Mouse (Mus musculus) effector memory CD4-positive, alpha-beta T cell, adult 7 months (primary cell): ENCODE measurements around the gene Pdzk1. TPM values are rescaled to one million over a fixed set of nuclear protein-coding genes. Genes with fewer than 3 reads are reported as not detected.

Experiments used
- polyA plus RNA-seq: library from polyadenylated mRNA; unstranded; fragments of 100-300 nt; shearing (Covaris generic); gene quantifications from one replicate; pipeline ENCODE4 v1.2.1, GENCODE M21; 2017

The Pdzk1 gene
- 0.88 TPM for polyA plus RNA-seq

GRCm38 (mm10) chr3:96828984-96829383 lies at the start of gene Pdzk1, which contains the start of gene Cd160:
TSS of gene Pdzk1 (plus strand) at chr3:96829284.
TSS of gene Cd160 (minus strand) at chr3:96829351.

GRCm38 (mm10) chr3:96904393-96904792 lies 75.3 kb downstream of the Pdzk1 start, which contains the start of gene Gja5:
TSS of gene Gja5 (plus strand) at chr3:96904693.

GRCm38 (mm10) chr3:96904851-96905541 lies 75.9 kb downstream of the Pdzk1 start, which contains the start of gene Gpr89:
TSS of gene Gpr89 (minus strand) at chr3:96905346.

Other genes with a start within 250 kb of the Pdzk1 start
- gene Polr3gl, start 235.1 kb upstream of the Pdzk1 start, polyA plus RNA-seq, result 18.4 TPM
- gene Ankrd34a, start 232.6 kb upstream of the Pdzk1 start, polyA plus RNA-seq, result not detected
- 0.45 TPM for gene Lix1l, start 228.1 kb upstream of the Pdzk1 start, polyA plus RNA-seq
- 189 TPM for gene Rbm8a, start 199.4 kb upstream of the Pdzk1 start, polyA plus RNA-seq
- 22.0 TPM for gene Pex11b, start 193.9 kb upstream of the Pdzk1 start, polyA plus RNA-seq
- not detected for gene Gm42957, start 193.8 kb upstream of the Pdzk1 start, polyA plus RNA-seq
- gene Itga10, start 183.7 kb upstream of the Pdzk1 start, polyA plus RNA-seq, result 0.29 TPM
- 4.7 TPM for gene Ankrd35, start 159.2 kb upstream of the Pdzk1 start, polyA plus RNA-seq
- gene Pias3, start 132.9 kb upstream of the Pdzk1 start, polyA plus RNA-seq, result 9.8 TPM
- 2.4 TPM for gene Nudt17, start 120.7 kb upstream of the Pdzk1 start, polyA plus RNA-seq
- 50.8 TPM for gene Polr3c, start 101.7 kb upstream of the Pdzk1 start, polyA plus RNA-seq
- gene Rnf115, start 101.6 kb upstream of the Pdzk1 start, polyA plus RNA-seq, result 103 TPM
- 6.7 TPM for gene Cd160, start 67 bp downstream of the Pdzk1 start, polyA plus RNA-seq
- not detected for gene Gja5, start 75.4 kb downstream of the Pdzk1 start, polyA plus RNA-seq
- 23.1 TPM for gene Gpr89, start 76.1 kb downstream of the Pdzk1 start, polyA plus RNA-seq
- gene Gja8, start 96.7 kb downstream of the Pdzk1 start, polyA plus RNA-seq, result 0.35 TPM